Mouse (Mus musculus) liver, embryonic 14.5 days (tissue): Measurements from ENCODE around the gene Ttk. TPM values are rescaled to one million over a fixed set of nuclear protein-coding genes. Genes with fewer than 3 reads are reported as not detected.

Source experiments
- ATAC-seq: fragments of 200-750 bp; cut with Nextera tagmentation; 2 replicates; pipeline ENCODE4 v1.8.0; 2017; ENCODE audit warnings: moderate number of reproducible peaks, mild to moderate bottlenecking, moderate library complexity; ENCODE audit not compliant: insufficient read depth
- DNase-seq, 3 experiments: peaks; one replicate each; pipeline ENCODE4 v3.0.0-alpha.2; 2012 to 2013; ENCODE audit warnings: low read depth in 3 of 3, low spot score in 3 of 3
- H3K27ac ChIP-seq: fragments of 300-500 bp; sonication (generic); 2 replicates; pipeline ENCODE4 v1.5.1; 2014; ENCODE audit warnings: moderate library complexity, mild to moderate bottlenecking, control low read depth, inconsistent platforms
- H3K27me3 ChIP-seq: fragments of 300-500 bp; sonication (generic); 2 replicates; pipeline ENCODE4 v1.6.1; 2014; ENCODE audit warnings: mild to moderate bottlenecking, low read length, moderate library complexity; ENCODE audit not compliant: control insufficient read depth, insufficient read depth
- H3K36me3 ChIP-seq: fragments of 300-500 bp; sonication (generic); replicated peaks from 2 replicates; pipeline ENCODE4 v1.6.1; 2014; ENCODE audit warnings: low read depth; ENCODE audit not compliant: control insufficient read depth, insufficient read depth
- H3K4me1 ChIP-seq, 2 experiments: fragments of 200-500 bp in 1 of 2; fragments of 300-500 bp in 1 of 2; sonication (generic) in 1 of 2; replicated peaks; 2 replicates each; pipeline ENCODE4 v1.6.1; 2012 to 2014; ENCODE audit warnings: antibody characterized with exemption in 1 of 2, inconsistent platforms in 1 of 2, low read length in 1 of 2; ENCODE audit not compliant: control insufficient read depth in 2 of 2, insufficient read depth in 2 of 2
- H3K4me2 ChIP-seq: fragments of 300-500 bp; sonication (generic); 2 replicates; pipeline ENCODE4 v1.6.1; 2014; ENCODE audit warnings: low read depth, mild to moderate bottlenecking, control low read depth, moderate library complexity
- H3K4me3 ChIP-seq, 2 experiments: fragments of 200-500 bp in 1 of 2; fragments of 300-500 bp in 1 of 2; sonication (generic) in 1 of 2; 2 replicates each; pipeline ENCODE4 v1.5.1; 2012 to 2014; ENCODE audit warnings: low read depth in 2 of 2, low read length in 2 of 2, mild to moderate bottlenecking in 2 of 2, control low read depth in 1 of 2, inconsistent platforms in 1 of 2, moderate library complexity in 1 of 2; ENCODE audit not compliant: insufficient read depth in 1 of 2
- H3K9ac ChIP-seq: fragments of 300-500 bp; sonication (generic); replicated peaks from 2 replicates; pipeline ENCODE4 v1.6.1; 2014; ENCODE audit warnings: mild to moderate bottlenecking, control low read depth, moderate library complexity
- H3K9me3 ChIP-seq: fragments of 300-500 bp; sonication (generic); 2 replicates; pipeline ENCODE4 v1.6.1; 2016; ENCODE audit warnings: low read length, mixed read lengths; ENCODE audit not compliant: control insufficient read depth
- CTCF ChIP-seq: IDR thresholded peaks from 2 replicates; pipeline ENCODE4 v1.5.1; 2016; ENCODE audit warnings: antibody characterized with exemption, low read depth, control low read depth
- EP300 ChIP-seq: IDR thresholded peaks from 2 replicates; pipeline ENCODE4 v1.6.1; 2016; ENCODE audit warnings: antibody characterized with exemption, low read depth
- WGBS: fragments of 180-500 bp; shearing (Covaris S2); extraction: QIAGEN DNeasy Blood & Tissue Kit; methylation state at CpG from one replicate; pipeline ENCODE4 v1.1.7; 2014; ENCODE audit not compliant: insufficient replicate concordance; 5-methylcytosine and 5-hydroxymethylcytosine counted together
- polyA plus RNA-seq, 2 experiments: library from polyadenylated mRNA; depleted of rRNA in 1 of 2; stranded (reverse) in 1 of 2; unstranded in 1 of 2; fragments of >200 nt; fragmentation: Nextera tagmentation in 1 of 2; extraction: Ambion mirVana in 1 of 2; gene quantifications; 2 replicates each; pipeline versions ENCODE4 v1.2.1 to v1.2.3; 2012 to 2014

Ttk gene
- polyA plus RNA-seq, 2 experiments = 10.3 to 17.9 TPM

DNA sequence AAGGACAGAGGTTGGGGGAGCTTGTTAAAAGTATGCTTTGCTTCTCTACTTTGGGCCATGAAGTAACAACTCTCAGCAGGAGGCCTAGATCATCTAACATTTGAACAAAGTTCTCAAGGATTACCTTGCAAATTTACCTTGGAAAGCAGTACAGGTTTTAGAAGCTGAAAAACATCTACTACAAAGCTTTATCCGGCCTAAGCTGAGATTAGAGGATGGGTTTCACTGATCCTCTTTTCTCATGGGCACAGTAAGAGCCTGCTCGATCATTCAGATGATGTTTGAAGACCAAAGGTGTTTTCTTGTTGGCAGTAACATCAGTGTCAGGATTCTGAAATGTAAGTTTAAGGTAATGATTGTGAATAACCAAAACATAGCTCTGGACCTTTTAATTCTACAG, 76.4 kb downstream of the Ttk start:
- TF ChIP-seq CTCF (no peak), EP300 (no peak)
- 61% methylated on average over 2 of the region's 2 CpGs for WGBS
- H3K4me3 ChIP-seq = no peak overlapping the region
- ATAC-seq (no peak), DNase-seq (no peak)
- H3K27me3 ChIP-seq = no peaks in the 10 kb centered on the region
- H3K4me2 ChIP-seq = no peak overlapping the region
- H3K36me3 ChIP-seq = no peaks in the 10 kb centered on the region
- H3K9me3 ChIP-seq = no peaks in the 10 kb centered on the region
- H3K27ac ChIP-seq = no peak overlapping the region
- no peak overlapping the region for H3K9ac ChIP-seq
- no peaks in the 10 kb centered on the region for H3K4me1 ChIP-seq

Other genes with a start within 250 kb of the Ttk start
- 0.02 and 0.08 TPM in 2 replicates for gene Elovl4, start 28.4 kb upstream of the Ttk start, polyA plus RNA-seq (2012; rRNA removed)
- gene Elovl4, start 28.4 kb upstream of the Ttk start, polyA plus RNA-seq (2014; fragmentation: Nextera tagmentation; extraction: Ambion mirVana) = 0.04 and 0.15 TPM in 2 replicates
- 8.2 and 14.1 TPM in 2 replicates for gene Bckdhb, start 90.5 kb downstream of the Ttk start, polyA plus RNA-seq (2012; rRNA removed)
- 23.1 and 24.1 TPM in 2 replicates for gene Bckdhb, start 90.5 kb downstream of the Ttk start, polyA plus RNA-seq (2014; fragmentation: Nextera tagmentation; extraction: Ambion mirVana)